Mouse (Mus musculus) naive thymus-derived CD4-positive, alpha-beta T cell, adult 5 months (primary cell): ENCODE data around the gene 2310061I04Rik. TPM values are rescaled to one million over a fixed set of nuclear protein-coding genes. Genes with fewer than 3 reads are reported as not detected.

ENCODE experiments used
- polyA plus RNA-seq: library from polyadenylated mRNA; unstranded; fragments of 100-300 nt; shearing (Covaris generic); gene quantifications from one replicate; pipeline ENCODE4 v1.2.1, GENCODE M21; 2017

Gene 2310061I04Rik
- polyA plus RNA-seq: 30.8 TPM

DNA sequence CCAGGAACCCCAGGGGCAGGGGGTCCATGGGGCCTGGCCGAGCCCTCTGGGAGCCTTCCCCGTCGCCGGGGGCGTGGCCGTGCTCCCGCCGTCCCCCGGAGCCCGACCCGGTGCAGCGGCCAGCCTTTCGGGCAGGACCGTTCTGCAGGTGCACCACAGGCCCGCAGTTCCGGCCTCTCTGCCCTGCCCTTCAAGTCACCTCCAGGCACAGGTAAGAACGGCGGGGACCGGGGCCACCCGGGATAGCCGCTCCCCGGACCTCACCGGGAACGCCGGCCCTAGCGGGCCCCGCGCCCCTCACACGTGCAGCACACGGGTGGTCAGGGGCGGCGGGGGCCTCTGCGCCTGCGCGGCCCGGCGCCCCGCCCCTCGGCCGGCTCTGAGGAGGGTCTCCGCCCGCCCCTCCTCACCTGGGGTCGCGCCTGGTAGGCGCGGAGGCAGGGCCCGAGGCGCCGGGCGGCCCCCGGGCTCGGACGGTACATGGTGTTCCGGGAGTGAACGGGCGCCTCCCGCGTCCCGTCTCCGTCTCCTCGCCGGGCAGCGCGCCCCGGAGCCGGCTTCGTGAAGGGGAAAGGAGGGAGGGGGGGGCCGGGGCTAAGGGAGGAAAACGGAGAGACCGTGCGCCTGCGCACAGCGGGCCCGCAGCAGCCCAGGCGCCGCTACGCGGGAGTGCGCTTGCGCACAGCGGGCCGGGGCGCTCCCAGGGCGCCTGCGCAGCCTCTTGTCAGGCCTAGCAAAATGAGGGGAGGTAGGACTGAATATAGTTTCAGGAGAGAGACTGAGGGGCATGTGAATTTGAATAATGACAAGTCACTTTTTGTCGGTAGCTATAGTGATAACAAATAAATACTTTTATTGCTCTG is at the start of gene 2310061I04Rik:
TSS of gene 2310061I04Rik (minus strand) at position 651 of the 863 bp plus-strand sequence.

DNA sequence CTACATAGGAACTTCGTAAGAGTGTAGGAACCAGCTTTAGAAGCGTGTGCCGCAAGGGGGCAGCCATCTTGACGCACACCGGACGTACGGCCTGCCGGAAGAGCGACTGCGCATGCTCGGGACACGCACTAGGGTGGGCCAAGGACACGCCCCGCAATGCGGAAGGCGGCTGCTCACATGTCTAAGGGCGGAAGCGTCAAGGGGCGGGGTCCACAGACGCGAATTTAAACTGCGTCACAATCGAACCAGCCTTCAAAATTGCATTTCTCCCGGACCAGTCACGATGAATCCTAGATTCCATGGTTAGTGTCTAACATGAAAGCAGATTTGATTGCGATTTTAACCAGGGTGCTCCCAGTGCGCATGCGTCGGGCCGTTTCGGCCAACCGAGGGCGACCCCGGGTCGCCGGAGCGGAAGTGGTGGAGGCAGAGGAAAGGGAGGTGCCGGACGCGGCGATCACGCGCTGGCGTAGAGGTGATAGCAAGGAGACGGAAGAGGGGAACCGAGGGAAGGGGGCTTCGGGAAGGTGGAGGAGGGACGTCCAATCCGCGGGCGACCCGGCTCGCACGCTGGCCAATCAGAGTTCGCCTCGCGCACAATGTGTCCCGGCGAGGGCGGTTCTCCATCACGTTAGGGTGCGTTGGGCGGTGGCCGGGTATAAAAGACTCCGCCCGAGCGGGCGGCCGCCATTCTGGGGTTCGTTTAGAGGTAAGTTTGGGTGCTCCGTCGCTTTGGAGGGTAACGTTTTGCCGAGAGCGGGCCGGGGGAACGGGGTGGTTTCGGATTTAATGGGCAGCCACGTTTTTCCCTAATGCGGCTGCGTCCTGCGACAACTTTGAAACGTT is 19.3 kb upstream of the 2310061I04Rik start, which contains the start of the genes Mrps18b and Ppp1r10:
TSS of gene Mrps18b (minus strand) at position 93 of the 846 bp plus-strand sequence.
TSS of gene Ppp1r10 (plus strand) at position 138 of the 846 bp plus-strand sequence.

DNA sequence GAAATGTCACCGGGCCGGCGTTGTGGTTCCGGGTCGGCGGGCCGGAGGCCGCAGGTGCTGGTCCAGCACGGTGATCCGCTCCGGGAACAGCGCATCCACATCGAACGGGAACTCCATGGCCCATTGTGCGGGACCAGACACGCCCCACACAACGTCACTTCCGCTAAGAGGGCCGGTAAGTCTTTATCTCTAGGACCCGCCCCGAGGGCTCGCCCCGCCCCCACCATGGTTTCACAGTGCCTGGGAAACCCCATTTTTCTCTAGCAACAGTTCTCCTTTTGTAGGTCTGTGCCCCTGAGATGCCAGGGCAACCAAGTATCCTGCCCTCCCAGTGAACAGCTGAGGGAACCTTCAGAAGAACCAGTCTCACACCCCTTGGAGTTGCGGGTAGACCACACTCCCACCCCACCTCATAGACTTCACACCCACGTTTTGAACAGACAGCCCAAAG is 12.7 kb upstream of the 2310061I04Rik start, which contains the start of gene Atat1:
TSS of gene Atat1 (minus strand) at position 157 of the 451 bp plus-strand sequence.

DNA sequence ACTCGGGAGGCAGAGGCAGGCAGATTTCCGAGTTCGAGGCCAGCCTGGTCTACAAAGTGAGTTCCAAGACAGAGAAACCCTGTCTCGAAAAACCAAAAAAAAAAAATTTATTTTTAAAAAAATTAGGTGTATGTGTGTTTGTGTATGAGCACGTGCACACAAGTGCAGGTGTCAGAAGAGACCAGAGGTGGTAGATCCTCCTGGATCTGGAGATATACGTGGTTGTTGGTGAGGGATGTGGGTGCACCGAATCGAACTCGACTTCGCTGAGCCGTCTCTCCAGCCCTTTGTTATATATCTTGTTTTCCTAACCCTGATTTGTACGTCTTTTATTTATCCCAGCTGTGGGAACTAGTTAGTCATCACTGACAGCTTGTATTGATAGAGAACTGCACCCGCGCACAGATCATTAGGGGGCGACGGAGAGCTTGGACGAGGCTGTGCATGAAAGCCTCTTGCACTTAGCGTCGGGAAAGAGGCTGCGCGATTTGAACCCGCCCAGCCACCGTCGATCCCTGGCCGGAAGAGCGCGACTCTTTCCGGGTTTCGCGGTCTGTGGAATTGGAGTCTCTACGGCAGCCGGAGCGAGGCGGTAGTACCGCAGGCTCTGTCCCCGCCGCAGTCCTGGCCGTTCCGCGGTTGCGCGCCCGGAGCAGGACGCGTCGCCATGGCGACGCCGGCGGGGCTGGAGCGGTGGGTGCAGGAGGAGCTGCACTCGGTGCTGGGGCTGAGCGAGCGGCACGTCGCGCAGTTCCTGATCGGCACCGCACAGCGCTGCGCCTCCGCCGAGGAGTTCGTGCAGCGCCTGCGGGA is 17.8 kb downstream of the 2310061I04Rik start, which contains the start of gene Dhx16:
TSS of gene Dhx16 (plus strand) at position 575 of the 813 bp plus-strand sequence.

DNA sequence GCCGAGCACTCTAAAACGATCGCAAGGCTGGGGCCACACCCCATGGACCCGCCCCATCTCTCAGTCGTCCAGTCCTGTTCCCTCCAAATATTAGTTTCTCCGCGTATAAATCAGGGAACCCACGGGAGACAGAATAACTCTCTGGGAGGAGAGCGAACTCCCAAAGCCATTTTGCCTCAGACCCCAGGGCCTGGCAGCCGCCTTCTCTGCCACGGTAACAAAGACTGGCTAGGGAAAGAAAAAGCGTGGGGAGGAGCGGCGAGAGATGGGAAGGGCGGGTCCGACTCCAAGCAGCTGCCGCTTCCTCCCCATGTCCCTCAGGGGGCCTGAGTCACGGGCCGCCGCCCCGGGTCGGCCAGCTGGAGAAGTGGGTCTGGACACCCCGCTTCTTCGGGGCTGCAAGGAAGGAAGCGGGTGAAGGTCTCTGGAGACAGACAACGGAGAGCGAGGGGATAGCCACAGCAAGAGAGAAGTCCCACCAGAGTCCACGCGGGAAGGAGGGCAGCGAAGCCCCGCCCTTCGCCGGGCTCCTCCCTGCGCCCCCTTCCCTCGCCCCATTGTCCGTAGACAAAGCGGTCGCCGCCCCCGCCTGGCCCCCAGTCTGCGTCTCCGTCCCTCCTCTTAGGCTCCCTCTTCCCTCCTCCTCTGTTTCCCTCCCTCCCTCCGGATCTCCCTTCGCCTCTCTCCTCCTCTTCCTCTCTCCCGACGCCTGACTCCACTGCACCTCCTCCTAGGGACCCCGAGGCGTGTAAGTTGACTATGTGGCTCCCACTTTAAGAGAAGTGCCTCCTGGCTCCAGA is 31.6 kb downstream of the 2310061I04Rik start, which contains the start of gene Ppp1r18:
TSS of gene Ppp1r18 (plus strand) at position 113 of the 800 bp plus-strand sequence.

DNA sequence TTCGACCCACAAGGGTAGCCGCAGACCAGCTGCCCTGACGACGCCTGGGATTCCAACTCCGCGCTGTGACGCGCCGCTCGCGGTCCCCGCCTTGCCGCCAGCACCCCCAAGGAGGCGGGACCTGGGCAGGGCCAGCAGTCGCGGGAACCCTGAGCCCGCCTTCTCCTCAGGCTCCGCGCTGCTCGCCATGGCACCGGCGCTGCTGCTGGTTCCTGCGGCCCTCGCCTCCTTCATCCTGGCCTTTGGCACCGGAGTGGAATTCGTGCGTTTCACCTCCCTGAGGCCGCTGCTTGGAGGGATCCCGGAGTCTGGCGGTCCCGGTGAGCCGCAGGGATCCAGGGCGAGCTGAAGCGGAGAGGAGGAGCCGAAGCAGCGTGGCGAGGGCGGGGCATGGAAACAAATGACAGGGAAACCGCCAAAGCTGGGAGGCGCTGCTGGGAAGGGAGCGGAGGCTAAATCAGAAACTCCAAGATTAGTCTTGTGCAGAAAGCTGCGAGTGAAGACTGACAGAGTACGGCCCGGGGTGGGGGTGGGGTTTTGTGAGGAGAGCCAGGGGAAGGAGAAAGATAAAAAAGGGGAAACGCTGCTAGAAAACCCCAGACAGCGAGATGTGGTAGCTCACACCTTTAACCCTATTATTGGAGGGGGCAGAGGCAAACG is 35.9 kb downstream of the 2310061I04Rik start, which contains the start of gene Nrm:
TSS of gene Nrm (plus strand) at position 121 of the 660 bp plus-strand sequence.

Other genes starting within 250 kb of the 2310061I04Rik start
- gene Vars2, start 229.8 kb downstream of the 2310061I04Rik start, polyA plus RNA-seq: 26.4 TPM
- 16.5 TPM for gene Gtf2h4, start 223.7 kb downstream of the 2310061I04Rik start, polyA plus RNA-seq
- 10.6 TPM for gene Ddr1, start 192.8 kb downstream of the 2310061I04Rik start, polyA plus RNA-seq
- not detected for gene Ier3, start 75.7 kb downstream of the 2310061I04Rik start, polyA plus RNA-seq
- 40.9 TPM for gene Flot1, start 74.2 kb downstream of the 2310061I04Rik start, polyA plus RNA-seq
- gene Tubb5, start 59.1 kb downstream of the 2310061I04Rik start, polyA plus RNA-seq: 73.9 TPM
- 12.0 TPM for gene Mdc1, start 55.9 kb downstream of the 2310061I04Rik start, polyA plus RNA-seq
- 25.9 TPM for gene Nrm, start 36.1 kb downstream of the 2310061I04Rik start, polyA plus RNA-seq
- gene Ppp1r18, start 31.8 kb downstream of the 2310061I04Rik start, polyA plus RNA-seq: 297 TPM
- 58.7 TPM for gene Dhx16, start 17.6 kb downstream of the 2310061I04Rik start, polyA plus RNA-seq
- gene Atat1, start 12.6 kb upstream of the 2310061I04Rik start, polyA plus RNA-seq: 4.5 TPM
- gene Mrps18b, start 19.0 kb upstream of the 2310061I04Rik start, polyA plus RNA-seq: 99.6 TPM
- gene Ppp1r10, start 19.0 kb upstream of the 2310061I04Rik start, polyA plus RNA-seq: 53.6 TPM
- 145 TPM for gene Abcf1, start 72.3 kb upstream of the 2310061I04Rik start, polyA plus RNA-seq
- gene Gnl1, start 82.4 kb upstream of the 2310061I04Rik start, polyA plus RNA-seq: 75.6 TPM
- 35.3 TPM for gene Prr3, start 82.8 kb upstream of the 2310061I04Rik start, polyA plus RNA-seq
- gene H2-T24, start 123.1 kb upstream of the 2310061I04Rik start, polyA plus RNA-seq: 12.1 TPM
- 382 TPM for gene H2-T23, start 135.4 kb upstream of the 2310061I04Rik start, polyA plus RNA-seq
- 160 TPM for gene H2-T22, start 145.3 kb upstream of the 2310061I04Rik start, polyA plus RNA-seq
- 0.62 TPM for gene Gm6034, start 145.5 kb upstream of the 2310061I04Rik start, polyA plus RNA-seq
- gene Gm11127, start 160.9 kb upstream of the 2310061I04Rik start, polyA plus RNA-seq: not detected
- 1.2 TPM for gene Gm19684, start 224.2 kb upstream of the 2310061I04Rik start, polyA plus RNA-seq
- not detected for gene Gm7030, start 232.0 kb upstream of the 2310061I04Rik start, polyA plus RNA-seq